Mouse (Mus musculus) stomach, embryonic 14.5 days (tissue): ENCODE measurements around the gene Papss2. TPM values are rescaled to one million over a fixed set of nuclear protein-coding genes. Genes with fewer than 3 reads are reported as not detected.

Experiments
- ATAC-seq: fragments of 200-750 bp; cut with Nextera tagmentation; 2 replicates; pipeline ENCODE4 v1.8.0; 2017; ENCODE audit warnings: low read depth, moderate TSS enrichment; ENCODE audit not compliant: insufficient number of reproducible peaks, insufficient read depth, low FRiP score
- H3K27ac ChIP-seq: fragments of 300-500 bp; sonication (generic); 2 replicates; pipeline ENCODE4 v1.5.1; 2014; ENCODE audit warnings: mild to moderate bottlenecking, low read length, moderate library complexity, mixed read lengths
- H3K27me3 ChIP-seq: fragments of 300-500 bp; sonication (generic); 2 replicates; pipeline ENCODE4 v1.6.1; 2014; ENCODE audit warnings: low read length, control low read depth, mixed read lengths; ENCODE audit not compliant: control insufficient read depth, insufficient read depth
- H3K36me3 ChIP-seq: fragments of 300-500 bp; sonication (generic); 2 replicates; pipeline ENCODE4 v1.6.1; 2014; ENCODE audit warnings: mild to moderate bottlenecking, control low read depth, low read length, moderate library complexity, mixed read lengths; ENCODE audit not compliant: control insufficient read depth, insufficient read depth
- H3K4me1 ChIP-seq: fragments of 300-500 bp; sonication (generic); 2 replicates; pipeline ENCODE4 v1.6.1; 2014; ENCODE audit warnings: low read length, control low read depth, mixed read lengths; ENCODE audit not compliant: control insufficient read depth, insufficient read depth
- H3K4me2 ChIP-seq: fragments of 300-500 bp; sonication (generic); replicated peaks from 2 replicates; pipeline ENCODE4 v1.6.1; 2014; ENCODE audit warnings: low read depth, low read length, control low read depth
- H3K4me3 ChIP-seq: fragments of 300-500 bp; sonication (generic); 2 replicates; pipeline ENCODE4 v1.5.1; 2014; ENCODE audit warnings: low read depth, low read length, control low read depth
- H3K9ac ChIP-seq: fragments of 300-500 bp; sonication (generic); replicated peaks from 2 replicates; pipeline ENCODE4 v1.6.1; 2014; ENCODE audit warnings: low read depth, mild to moderate bottlenecking, control low read depth, low read length, moderate library complexity, mixed read lengths
- H3K9me3 ChIP-seq: fragments of 300-500 bp; sonication (generic); 2 replicates; pipeline ENCODE4 v1.6.1; 2016; ENCODE audit warnings: low read depth, low read length, control low read depth; ENCODE audit not compliant: control insufficient read depth
- WGBS: fragments of 180-500 bp; shearing (Covaris S2); extraction: QIAGEN DNeasy Blood & Tissue Kit; methylation state at CpG from one replicate; pipeline ENCODE4 v1.1.7; 2014; 5-methylcytosine and 5-hydroxymethylcytosine counted together
- polyA plus RNA-seq: library from polyadenylated mRNA; unstranded; fragments of >200 nt; fragmentation: Nextera tagmentation; extraction: Ambion mirVana; gene quantifications from 2 replicates; pipeline ENCODE4 v1.2.1, GENCODE M21; 2014

Gene Papss2
- polyA plus RNA-seq, 1 experiment from 2014 or later: 9.0 TPM

- 92% methylated on average over 7 of the region's 7 CpGs for WGBS
- no peak overlapping the region for H3K9ac ChIP-seq
- no peaks in the 10 kb centered on the region for H3K27me3 ChIP-seq
- H3K4me3 ChIP-seq: no peak overlapping the region
- no peaks in the 10 kb centered on the region for H3K36me3 ChIP-seq
- H3K4me1 ChIP-seq: no peaks in the 10 kb centered on the region
- no peaks in the 10 kb centered on the region for H3K9me3 ChIP-seq
- no peak overlapping the region for H3K4me2 ChIP-seq
- no peak overlapping the region for H3K27ac ChIP-seq
- ATAC-seq: no peak
Observed at GRCm38 (mm10) chr19:32616646-32617045, 21.1 kb downstream of the Papss2 start.

GRCm38 (mm10) chr19:32619739-32620138 is 24.1 kb downstream of the Papss2 start:
- Histone ChIP-seq H3K9me3 (no peaks in the 10 kb centered on the region), H3K27ac (no peak overlapping the region), H3K4me1 (no peaks in the 10 kb centered on the region), H3K4me3 (no peak overlapping the region), H3K4me2 (no peak overlapping the region), H3K9ac (no peak overlapping the region), H3K36me3 (no peaks in the 10 kb centered on the region), H3K27me3 (no peaks in the 10 kb centered on the region)
- 75% methylated on average over 2 of the region's 2 CpGs for WGBS
- ATAC-seq: no peak

GRCm38 (mm10) chr19:32620859-32621445 is 25.4 kb downstream of the Papss2 start:
- Histone ChIP-seq H3K27ac (no peak overlapping the region), H3K4me2 (no peak overlapping the region), H3K27me3 (no peaks in the 10 kb centered on the region), H3K4me1 (no peaks in the 10 kb centered on the region), H3K9me3 (no peaks in the 10 kb centered on the region), H3K4me3 (no peak overlapping the region), H3K36me3 (no peaks in the 10 kb centered on the region), H3K9ac (no peak overlapping the region)
- ATAC-seq: no peak
- 83% methylated on average over 15 of the region's 15 CpGs for WGBS

- H3K9me3 ChIP-seq: no peaks in the 10 kb centered on the region
- 43% methylated on average over 3 of the region's 3 CpGs for WGBS
Observed at GRCm38 (mm10) chr19:32622142-32622541, 26.6 kb downstream of the Papss2 start.

GRCm38 (mm10) chr19:32626768-32627331 is 31.3 kb downstream of the Papss2 start:
- Histone ChIP-seq H3K36me3 (no peaks in the 10 kb centered on the region), H3K4me3 (no peak overlapping the region), H3K4me2 (no peak overlapping the region), H3K4me1 (no peaks in the 10 kb centered on the region), H3K9me3 (no peaks in the 10 kb centered on the region), H3K9ac (no peak overlapping the region), H3K27me3 (no peaks in the 10 kb centered on the region), H3K27ac (no peak overlapping the region)
- no peak for ATAC-seq
- WGBS: 44% methylated on average over 13 of the region's 13 CpGs

More at GRCm38 (mm10) chr19:32622142-32622541, 26.6 kb downstream of the Papss2 start:
- Histone ChIP-seq H3K27ac (no peak overlapping the region), H3K9ac (no peak overlapping the region), H3K4me1 (no peaks in the 10 kb centered on the region), H3K4me2 (no peak overlapping the region), H3K4me3 (no peak overlapping the region), H3K36me3 (no peaks in the 10 kb centered on the region), H3K27me3 (no peaks in the 10 kb centered on the region)
- ATAC-seq: no peak

- Histone ChIP-seq H3K27me3 (no peaks in the 10 kb centered on the region), H3K27ac (no peak overlapping the region), H3K4me1 (no peaks in the 10 kb centered on the region), H3K9ac (no peak overlapping the region), H3K4me2 (no peak overlapping the region), H3K36me3 (no peaks in the 10 kb centered on the region), H3K4me3 (no peak overlapping the region), H3K9me3 (no peaks in the 10 kb centered on the region)
- 77% methylated on average over 4 of the region's 4 CpGs for WGBS
- ATAC-seq: no peak
Observed at GRCm38 (mm10) chr19:32627631-32628030, 32.0 kb downstream of the Papss2 start.

GRCm38 (mm10) chr19:32628572-32629132 is 33.1 kb downstream of the Papss2 start:
- Histone ChIP-seq H3K4me2 (no peak overlapping the region), H3K4me3 (no peak overlapping the region), H3K27me3 (no peaks in the 10 kb centered on the region), H3K27ac (no peak overlapping the region), H3K9me3 (no peaks in the 10 kb centered on the region), H3K36me3 (no peaks in the 10 kb centered on the region), H3K9ac (no peak overlapping the region), H3K4me1 (no peaks in the 10 kb centered on the region)
- ATAC-seq: no peak
- 73% methylated on average over 7 of the region's 7 CpGs for WGBS

GRCm38 (mm10) chr19:32634916-32635315 is 39.3 kb downstream of the Papss2 start:
- H3K4me3 ChIP-seq: no peak overlapping the region
- H3K27me3 ChIP-seq: no peaks in the 10 kb centered on the region
- 80% methylated on average over 8 of the region's 8 CpGs for WGBS
- H3K4me2 ChIP-seq: no peak overlapping the region
- no peaks in the 10 kb centered on the region for H3K4me1 ChIP-seq
- no peak for ATAC-seq
- no peaks in the 10 kb centered on the region for H3K36me3 ChIP-seq
- H3K9me3 ChIP-seq: no peaks in the 10 kb centered on the region
- no peak overlapping the region for H3K9ac ChIP-seq
- no peak overlapping the region for H3K27ac ChIP-seq
